Comparison of ENCODE assay signal across 13 mouse cellular contexts in the genomic region with DNA sequence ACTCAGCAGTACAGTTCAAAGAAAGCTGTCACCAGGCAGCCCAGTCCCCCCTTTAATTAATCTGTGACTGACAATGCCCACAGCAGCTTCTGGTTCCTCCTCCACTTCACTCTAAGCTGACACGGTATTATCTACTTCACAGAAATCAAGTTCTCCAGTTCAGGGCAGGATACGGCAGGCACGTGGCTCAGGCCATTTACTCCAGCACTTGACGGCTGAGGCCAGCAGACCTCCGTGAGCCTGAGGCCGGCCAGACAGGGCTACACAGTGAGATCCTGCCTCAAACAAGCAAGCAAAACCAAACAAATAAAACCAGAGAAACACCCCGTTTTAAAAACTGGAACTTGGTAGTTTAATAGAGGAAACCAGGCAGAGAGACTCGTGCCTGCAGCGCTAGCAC. TPM values are rescaled to one million over a fixed set of nuclear protein-coding genes. Genes with fewer than 3 reads are reported as not detected.
DNase-seq lines count a peak whose midpoint lies in the region; ATAC-seq and TF ChIP-seq lines count a peak whose summit lies in the region.
"Had no signal": no experiment of that assay in that cellular context is flagged by ENCODE, and none has a peak within 500 bp of the region (broad histone marks: within the 10 kb centered on the region; RNA-seq: fewer than 3 reads in every experiment).

No protein-coding gene starts in this region.

- H3K4me3 ChIP-seq in hindbrain, embryonic 12.5 days, result no peak overlapping the region
- H3K4me3 ChIP-seq in hindbrain, embryonic 10.5 days, result no peak overlapping the region
- no peak overlapping the region for H3K4me3 ChIP-seq in midbrain, embryonic 10.5 days
- H3K4me3 ChIP-seq in midbrain, embryonic 16.5 days (ENCODE audit: low read depth, low read length), result no peak overlapping the region
- no peak overlapping the region for H3K4me3 ChIP-seq in heart, embryonic 14.5 days (ENCODE audit: control insufficient read depth in 1 of 2, insufficient read depth in 1 of 2, low read depth in 1 of 2, low read length in 2 of 2)
- H3K4me3 ChIP-seq in intestine, postnatal 0 days (ENCODE audit: low read depth, low read length), result no peak overlapping the region
- H3K4me3 ChIP-seq: embryonic facial prominence, embryonic 13.5 days; forebrain, embryonic 13.5 days had no signal

- TF ChIP-seq CTCF in intestine, postnatal 0 days (IDR thresholded peaks at IDR 0.05; ENCODE audit: low read depth), result no peak

- DNase-seq in hindbrain, embryonic 10.5 days (ENCODE audit: low spot score), result no peak
- DNase-seq in midbrain, embryonic 10.5 days (ENCODE audit: low spot score), result no peak
- no peak for DNase-seq in thymus, postnatal 10 days (ENCODE audit: low spot score in 2 of 2)
- DNase-seq: adrenal gland, postnatal 36 days had no signal

- WGBS in hindbrain, embryonic 12.5 days, result 69% methylated on average over 9 of the region's 9 CpGs
- WGBS in hindbrain, embryonic 10.5 days, result 82% methylated on average over 9 of the region's 9 CpGs
- WGBS in midbrain, embryonic 10.5 days, result 73% methylated on average over 9 of the region's 9 CpGs
- 66% methylated on average over 9 of the region's 9 CpGs for WGBS in midbrain, embryonic 16.5 days
- WGBS in heart, embryonic 14.5 days, result 44% methylated on average over 9 of the region's 9 CpGs
- 53% methylated on average over 9 of the region's 9 CpGs for whole genome bisulfite sequencing in intestine, postnatal 0 days

- ATAC-seq in hindbrain, embryonic 12.5 days (ENCODE audit: low FRiP score), result no peak
- ATAC-seq in midbrain, embryonic 16.5 days, result no peak
- peak; percentile 26 for ATAC-seq in heart, embryonic 14.5 days (ENCODE audit: insufficient number of reproducible peaks, insufficient read depth, low FRiP score, low read depth)
- no peak for ATAC-seq in intestine, postnatal 0 days
- ATAC-seq: forebrain, embryonic 13.5 days had no signal

- no peak overlapping the region for H3K9ac ChIP-seq in hindbrain, embryonic 12.5 days
- no peak overlapping the region for H3K9ac ChIP-seq in midbrain, embryonic 16.5 days (ENCODE audit: low read depth, low read length)
- H3K9ac ChIP-seq in heart, embryonic 14.5 days (ENCODE audit: low read length), result peak overlapping the region; percentile 56
- no peak overlapping the region for H3K9ac ChIP-seq in intestine, postnatal 0 days (ENCODE audit: low read depth, low read length)
- H3K9ac ChIP-seq: embryonic facial prominence, embryonic 13.5 days; forebrain, embryonic 13.5 days had no signal

- peaks cover 8% of the 10 kb centered on the region; the same call in 1 of the 2 replicates for H3K4me1 ChIP-seq in hindbrain, embryonic 12.5 days
- peaks cover 24% of the 10 kb centered on the region; the same call in 1 of the 2 replicates for H3K4me1 ChIP-seq in hindbrain, embryonic 10.5 days (replicated peaks)
- peaks cover 16% of the 10 kb centered on the region for H3K4me1 ChIP-seq in midbrain, embryonic 10.5 days
- no peaks in the 10 kb centered on the region for H3K4me1 ChIP-seq in midbrain, embryonic 16.5 days (ENCODE audit: control insufficient read depth, insufficient read depth, low read length)
- peaks cover 40 to 63% of the 10 kb centered on the region in 2 experiments for H3K4me1 ChIP-seq in heart, embryonic 14.5 days (ENCODE audit: control insufficient read depth in 2 of 2, insufficient read depth in 2 of 2, low read length in 2 of 2)
- H3K4me1 ChIP-seq in intestine, postnatal 0 days (replicated peaks; ENCODE audit: control insufficient read depth, insufficient read depth, low read length), result no peaks in the 10 kb centered on the region
- H3K4me1 ChIP-seq: forebrain, embryonic 13.5 days had no signal

- H3K27me3 ChIP-seq in hindbrain, embryonic 12.5 days, result no peaks in the 10 kb centered on the region
- H3K27me3 ChIP-seq in hindbrain, embryonic 10.5 days (ENCODE audit: insufficient read depth, poor library complexity, severe bottlenecking), result no peaks in the 10 kb centered on the region
- no peaks in the 10 kb centered on the region for H3K27me3 ChIP-seq in midbrain, embryonic 10.5 days (ENCODE audit: low read depth, poor library complexity, severe bottlenecking)
- no peaks in the 10 kb centered on the region for H3K27me3 ChIP-seq in midbrain, embryonic 16.5 days (ENCODE audit: control insufficient read depth, insufficient read depth, low read depth, low read length)
- H3K27me3 ChIP-seq in heart, embryonic 14.5 days (ENCODE audit: control insufficient read depth, insufficient read depth, low read length), result no peaks in the 10 kb centered on the region
- H3K27me3 ChIP-seq in intestine, postnatal 0 days (replicated peaks; ENCODE audit: control insufficient read depth, insufficient read depth, low read length), result no peaks in the 10 kb centered on the region
- H3K27me3 ChIP-seq: embryonic facial prominence, embryonic 13.5 days; forebrain, embryonic 13.5 days had no signal

- H3K9me3 ChIP-seq in hindbrain, embryonic 12.5 days (replicated peaks), result no peaks in the 10 kb centered on the region
- H3K9me3 ChIP-seq in hindbrain, embryonic 10.5 days, result no peaks in the 10 kb centered on the region
- H3K9me3 ChIP-seq in midbrain, embryonic 10.5 days (replicated peaks), result no peaks in the 10 kb centered on the region
- H3K9me3 ChIP-seq in midbrain, embryonic 16.5 days (replicated peaks; ENCODE audit: control insufficient read depth, low read length, poor library complexity, severe bottlenecking), result no peaks in the 10 kb centered on the region
- H3K9me3 ChIP-seq in heart, embryonic 14.5 days (ENCODE audit: control insufficient read depth, low read length), result no peaks in the 10 kb centered on the region
- H3K9me3 ChIP-seq in intestine, postnatal 0 days (ENCODE audit: control insufficient read depth), result no peaks in the 10 kb centered on the region
- H3K9me3 ChIP-seq: embryonic facial prominence, embryonic 13.5 days; forebrain, embryonic 13.5 days had no signal

- H3K4me2 ChIP-seq in hindbrain, embryonic 12.5 days (replicated peaks), result no peak overlapping the region
- no peak overlapping the region for H3K4me2 ChIP-seq in midbrain, embryonic 16.5 days (ENCODE audit: low read length)
- peak overlapping the region; percentile 51 for H3K4me2 ChIP-seq in heart, embryonic 14.5 days (ENCODE audit: low read length)
- H3K4me2 ChIP-seq in intestine, postnatal 0 days (replicated peaks; ENCODE audit: low read depth), result no peak overlapping the region
- H3K4me2 ChIP-seq: embryonic facial prominence, embryonic 13.5 days; forebrain, embryonic 13.5 days; midbrain, embryonic 11.5 days had no signal

- 0 out of 2 replicates have a peak overlapping the region, but pooled peaks have one; percentile 7 for H3K27ac ChIP-seq in hindbrain, embryonic 12.5 days
- H3K27ac ChIP-seq in hindbrain, embryonic 10.5 days, result no peak overlapping the region
- 0 out of 2 replicates have a peak overlapping the region, but pooled peaks have one; percentile 13 for H3K27ac ChIP-seq in midbrain, embryonic 10.5 days (replicated peaks)
- no peak overlapping the region for H3K27ac ChIP-seq in midbrain, embryonic 16.5 days (ENCODE audit: low read length)
- peak overlapping the region; percentile 87 to 96 for H3K27ac ChIP-seq in heart, embryonic 14.5 days (replicated peaks in 1 of 2; ENCODE audit: control insufficient read depth in 1 of 2, insufficient read depth in 1 of 2, low read depth in 2 of 2, low read length in 2 of 2)
- H3K27ac ChIP-seq in intestine, postnatal 0 days (ENCODE audit: low read depth, low read length), result no peak overlapping the region
- H3K27ac ChIP-seq: embryonic facial prominence, embryonic 13.5 days; forebrain, embryonic 13.5 days had no signal

- peaks cover 68% of the 10 kb centered on the region for H3K36me3 ChIP-seq in hindbrain, embryonic 12.5 days
- peaks cover 99% of the 10 kb centered on the region for H3K36me3 ChIP-seq in hindbrain, embryonic 10.5 days
- peaks cover 100% of the 10 kb centered on the region for H3K36me3 ChIP-seq in midbrain, embryonic 10.5 days
- H3K36me3 ChIP-seq in midbrain, embryonic 16.5 days (ENCODE audit: control insufficient read depth, insufficient read depth, low read length), result peaks cover 6% of the 10 kb centered on the region
- peaks cover 47% of the 10 kb centered on the region for H3K36me3 ChIP-seq in heart, embryonic 14.5 days (ENCODE audit: control insufficient read depth, insufficient read depth, low read length)
- peaks cover 27% of the 10 kb centered on the region; the same call in 1 of the 2 replicates for H3K36me3 ChIP-seq in intestine, postnatal 0 days (ENCODE audit: control insufficient read depth, insufficient read depth)

RNA-seq across cellular contexts. Expression of a gene that starts 21.1 kb away (rescaled TPM):
- 19.8 and 21.9 TPM in 2 replicates for polyA plus RNA-seq in hindbrain, embryonic 12.5 days (2016; fragmentation: Nextera tagmentation; extraction: Ambion mirVana)
- polyA plus RNA-seq in hindbrain, embryonic 10.5 days (2016; fragmentation: Nextera tagmentation; extraction: Ambion mirVana), result 19.1 and 23.9 TPM in 2 replicates
- polyA plus RNA-seq in midbrain, embryonic 10.5 days (2016; fragmentation: Nextera tagmentation; extraction: Ambion mirVana), result 16.4 and 19.2 TPM in 2 replicates
- 55.4 and 65.8 TPM in 2 replicates for polyA plus RNA-seq in midbrain, embryonic 16.5 days (2015; fragmentation: Nextera tagmentation; extraction: Ambion mirVana)
- polyA plus RNA-seq in heart, embryonic 14.5 days (2014; fragmentation: Nextera tagmentation; extraction: Ambion mirVana), result 18.5 and 24.2 TPM in 2 replicates
- 80.3 and 83.0 TPM in 2 replicates for polyA plus RNA-seq in intestine, postnatal 0 days (2015; fragmentation: Nextera tagmentation; extraction: Ambion mirVana)

RNA-seq across cellular contexts. Expression of a gene that starts 30.4 kb away (rescaled TPM):
- polyA plus RNA-seq in hindbrain, embryonic 12.5 days (2016; fragmentation: Nextera tagmentation; extraction: Ambion mirVana), result 161 and 162 TPM in 2 replicates
- polyA plus RNA-seq in hindbrain, embryonic 10.5 days (2016; fragmentation: Nextera tagmentation; extraction: Ambion mirVana), result 541 and 748 TPM in 2 replicates
- 620 and 831 TPM in 2 replicates for polyA plus RNA-seq in midbrain, embryonic 10.5 days (2016; fragmentation: Nextera tagmentation; extraction: Ambion mirVana)
- polyA plus RNA-seq in midbrain, embryonic 16.5 days (2015; fragmentation: Nextera tagmentation; extraction: Ambion mirVana), result 124 and 134 TPM in 2 replicates
- polyA plus RNA-seq in heart, embryonic 14.5 days (2014; fragmentation: Nextera tagmentation; extraction: Ambion mirVana), result 113 and 126 TPM in 2 replicates
- polyA plus RNA-seq in intestine, postnatal 0 days (2015; fragmentation: Nextera tagmentation; extraction: Ambion mirVana), result 108 and 116 TPM in 2 replicates

RNA-seq across cellular contexts. Expression of a gene that starts 36.6 kb away (rescaled TPM):
- 199 and 204 TPM in 2 replicates for polyA plus RNA-seq in hindbrain, embryonic 12.5 days (2016; fragmentation: Nextera tagmentation; extraction: Ambion mirVana)
- polyA plus RNA-seq in hindbrain, embryonic 10.5 days (2016; fragmentation: Nextera tagmentation; extraction: Ambion mirVana), result 90.6 and 145 TPM in 2 replicates
- polyA plus RNA-seq in midbrain, embryonic 10.5 days (2016; fragmentation: Nextera tagmentation; extraction: Ambion mirVana), result 90.0 and 109 TPM in 2 replicates
- polyA plus RNA-seq in midbrain, embryonic 16.5 days (2015; fragmentation: Nextera tagmentation; extraction: Ambion mirVana), result 246 and 248 TPM in 2 replicates
- polyA plus RNA-seq in heart, embryonic 14.5 days (2014; fragmentation: Nextera tagmentation; extraction: Ambion mirVana), result 52.9 and 67.0 TPM in 2 replicates
- polyA plus RNA-seq in intestine, postnatal 0 days (2015; fragmentation: Nextera tagmentation; extraction: Ambion mirVana), result 43.3 and 43.4 TPM in 2 replicates

RNA-seq across cellular contexts. Expression of a gene that starts 48.4 kb away (rescaled TPM):
- not detected in 2 replicates for polyA plus RNA-seq in hindbrain, embryonic 12.5 days (2016; fragmentation: Nextera tagmentation; extraction: Ambion mirVana)
- 0.86 TPM in 1 of 2 replicates, not detected in the other for polyA plus RNA-seq in hindbrain, embryonic 10.5 days (2016; fragmentation: Nextera tagmentation; extraction: Ambion mirVana)
- polyA plus RNA-seq in midbrain, embryonic 10.5 days (2016; fragmentation: Nextera tagmentation; extraction: Ambion mirVana), result not detected in 2 replicates
- not detected in 2 replicates for polyA plus RNA-seq in midbrain, embryonic 16.5 days (2015; fragmentation: Nextera tagmentation; extraction: Ambion mirVana)
- not detected in 2 replicates for polyA plus RNA-seq in heart, embryonic 14.5 days (2014; fragmentation: Nextera tagmentation; extraction: Ambion mirVana)
- polyA plus RNA-seq in intestine, postnatal 0 days (2015; fragmentation: Nextera tagmentation; extraction: Ambion mirVana), result not detected in 2 replicates
- polyA plus RNA-seq: embryonic facial prominence, embryonic 13.5 days; forebrain, embryonic 13.5 days; intestine, embryonic 14.5 days; lung, embryonic 16.5 days; midbrain, embryonic 11.5 days had no signal

RNA-seq across cellular contexts. Expression of a gene that starts 49.8 kb away (rescaled TPM):
- polyA plus RNA-seq in hindbrain, embryonic 12.5 days (2016; fragmentation: Nextera tagmentation; extraction: Ambion mirVana), result 618 and 712 TPM in 2 replicates
- 827 and 832 TPM in 2 replicates for polyA plus RNA-seq in hindbrain, embryonic 10.5 days (2016; fragmentation: Nextera tagmentation; extraction: Ambion mirVana)
- polyA plus RNA-seq in midbrain, embryonic 10.5 days (2016; fragmentation: Nextera tagmentation; extraction: Ambion mirVana), result 731 and 876 TPM in 2 replicates
- polyA plus RNA-seq in midbrain, embryonic 16.5 days (2015; fragmentation: Nextera tagmentation; extraction: Ambion mirVana), result 400 and 420 TPM in 2 replicates
- 624 and 715 TPM in 2 replicates for polyA plus RNA-seq in heart, embryonic 14.5 days (2014; fragmentation: Nextera tagmentation; extraction: Ambion mirVana)
- polyA plus RNA-seq in intestine, postnatal 0 days (2015; fragmentation: Nextera tagmentation; extraction: Ambion mirVana), result 591 and 603 TPM in 2 replicates

Comparison
In these comparisons a context has a peak if more than half of its experiments do, and no peak if none do; other contexts are left out.
1. H3K27ac ChIP-seq: peak in hindbrain, embryonic 12.5 days (single experiment), midbrain, embryonic 10.5 days (single experiment) and heart, embryonic 14.5 days (2 of 2); none in hindbrain, embryonic 10.5 days (single experiment), midbrain, embryonic 16.5 days (single experiment) and intestine, postnatal 0 days (single experiment).